Mouse (Mus musculus): ENCODE measurements around the gene Rabggtb.

DNA sequence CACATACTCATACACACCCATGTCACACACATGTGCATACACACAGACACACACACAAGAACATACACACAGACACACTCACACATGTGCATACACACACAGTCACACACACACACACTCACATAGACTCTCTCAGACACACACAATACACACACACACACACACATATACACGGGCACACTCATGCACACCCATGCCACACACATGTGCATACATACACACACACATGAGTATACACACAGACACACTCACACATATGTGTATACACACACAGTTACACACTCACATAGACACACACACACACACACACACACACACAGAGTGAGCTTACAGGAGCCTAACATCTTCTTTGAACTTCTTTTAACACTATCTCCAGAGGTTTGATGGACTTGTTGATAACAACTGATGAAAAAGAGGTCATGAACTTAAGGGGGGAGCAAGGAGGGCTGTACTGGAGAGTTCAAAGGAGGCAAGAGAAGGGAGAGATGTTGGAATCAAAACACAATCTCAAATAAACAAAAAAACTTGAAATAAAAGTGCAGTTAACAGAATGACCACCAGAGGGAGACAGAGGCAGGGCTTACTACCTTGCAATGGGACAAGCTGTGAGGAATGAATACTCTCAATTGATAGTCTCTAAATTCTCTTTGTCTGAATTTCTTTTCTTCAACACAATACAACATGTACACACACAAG, 46.4 kb upstream of the Rabggtb start:
- TF ChIP-seq CTCF (conservative IDR thresholded peaks at IDR 0.05; ENCODE audit: low read length): peak; percentile 78
- TF ChIP-seq NANOG (IDR thresholded peaks at IDR 0.05; ENCODE audit: borderline replicate concordance, low read length): no peak
